Mouse (Mus musculus): ENCODE data around the gene Dctn1. TPM values are rescaled to one million over a fixed set of nuclear protein-coding genes. Genes with fewer than 3 reads are reported as not detected.

The Dctn1 gene
- 82.1 and 84.6 TPM in 2 replicates for polyA plus RNA-seq (2015; fragmentation: Nextera tagmentation; extraction: Ambion mirVana)

- under 1% methylated on average over 55 of the region's 58 CpGs for WGBS
- Histone ChIP-seq H3K27me3 (replicated peaks) (peaks cover 20% of the 10 kb centered on the region), H3K27ac (peak within 1 kb of the TSS; percentile 78), H3K4me1 (replicated peaks) (peaks cover 24% of the 10 kb centered on the region), H3K36me3 (no peaks in the 10 kb centered on the region), H3K9ac (peak within 1 kb of the TSS; percentile 95), H3K4me2 (replicated peaks) (peak within 1 kb of the TSS; percentile 68), H3K4me3 (replicated peaks) (peak within 1 kb of the TSS; percentile 91), H3K9me3 (no peaks in the 10 kb centered on the region)
- ATAC-seq, result peak; percentile 89
Observed at GRCm38 (mm10) chr6:83165607-83166242, at the start of gene Dctn1. Gene Dctn1 (plus strand): TSS chr6:83165920.

- 71% methylated on average over 11 of the region's 11 CpGs for whole genome bisulfite sequencing
- no peak for ATAC-seq
- H3K27ac ChIP-seq, result 0 out of 2 replicates have a peak overlapping the region, but pooled peaks have one; percentile 6
Observed at GRCm38 (mm10) chr6:83116373-83117164, 49.2 kb upstream of the Dctn1 start.

GRCm38 (mm10) chr6:83117165-83117438 is 48.6 kb upstream of the Dctn1 start:
- Histone ChIP-seq H3K27me3 (replicated peaks) (no peaks in the 10 kb centered on the region), H3K27ac (0 out of 2 replicates have a peak overlapping the region, but pooled peaks have one; percentile 6), H3K9me3 (no peaks in the 10 kb centered on the region), H3K36me3 (peaks cover 22% of the 10 kb centered on the region), H3K4me1 (replicated peaks) (peaks cover 37% of the 10 kb centered on the region), H3K4me2 (replicated peaks) (peak overlapping the region; percentile 89; the same call in 1 of the 2 replicates), H3K9ac (no peak overlapping the region), H3K4me3 (replicated peaks) (peak overlapping the region; percentile 95; the same call in 1 of the 2 replicates)
- WGBS, result 81% methylated on average over 4 of the region's 4 CpGs
- no peak for ATAC-seq

More at GRCm38 (mm10) chr6:83116373-83117164, 49.2 kb upstream of the Dctn1 start:
- Histone ChIP-seq H3K36me3 (peaks cover 22% of the 10 kb centered on the region), H3K4me3 (replicated peaks) (peak overlapping the region; percentile 95), H3K4me1 (replicated peaks) (peaks cover 33% of the 10 kb centered on the region), H3K27me3 (replicated peaks) (no peaks in the 10 kb centered on the region), H3K9me3 (no peaks in the 10 kb centered on the region), H3K4me2 (replicated peaks) (peak overlapping the region; percentile 89), H3K9ac (peak overlapping the region; percentile 95)

GRCm38 (mm10) chr6:83117616-83118015 is 48.1 kb upstream of the Dctn1 start:
- Histone ChIP-seq H3K27ac (no peak overlapping the region), H3K4me3 (replicated peaks) (no peak overlapping the region), H3K36me3 (peaks cover 22% of the 10 kb centered on the region), H3K4me2 (replicated peaks) (no peak overlapping the region), H3K9ac (no peak overlapping the region), H3K9me3 (no peaks in the 10 kb centered on the region), H3K4me1 (replicated peaks) (peaks cover 43% of the 10 kb centered on the region), H3K27me3 (replicated peaks) (no peaks in the 10 kb centered on the region)
- WGBS, result 90% methylated on average over 13 of the region's 13 CpGs
- ATAC-seq, result no peak

- H3K9me3 ChIP-seq, result no peaks in the 10 kb centered on the region
- no peaks in the 10 kb centered on the region for H3K27me3 ChIP-seq (replicated peaks)
- no peak overlapping the region for H3K27ac ChIP-seq
- peaks cover 48% of the 10 kb centered on the region for H3K4me1 ChIP-seq (replicated peaks)
- H3K4me3 ChIP-seq (replicated peaks), result no peak overlapping the region
- H3K9ac ChIP-seq, result no peak overlapping the region
- H3K4me2 ChIP-seq (replicated peaks), result no peak overlapping the region
- WGBS, result 80% methylated on average over 11 of the region's 11 CpGs
- peaks cover 22% of the 10 kb centered on the region for H3K36me3 ChIP-seq
- no peak for ATAC-seq
Observed at GRCm38 (mm10) chr6:83118369-83118768, 47.4 kb upstream of the Dctn1 start.

- Histone ChIP-seq H3K27ac (no peak overlapping the region), H3K9ac (peak overlapping the region; percentile 5; the same call in 1 of the 2 replicates), H3K9me3 (no peaks in the 10 kb centered on the region), H3K4me2 (replicated peaks) (peak overlapping the region; percentile 98; the same call in 1 of the 2 replicates), H3K27me3 (replicated peaks) (no peaks in the 10 kb centered on the region), H3K4me1 (replicated peaks) (peaks cover 48% of the 10 kb centered on the region), H3K36me3 (peaks cover 22% of the 10 kb centered on the region), H3K4me3 (replicated peaks) (no peak overlapping the region)
- ATAC-seq, result no peak
- 80% methylated on average over 14 of the region's 14 CpGs for WGBS
Observed at GRCm38 (mm10) chr6:83118825-83119733, 46.6 kb upstream of the Dctn1 start.

- H3K36me3 ChIP-seq, result peaks cover 22% of the 10 kb centered on the region
- H3K27ac ChIP-seq, result 0 out of 2 replicates have a peak overlapping the region, but pooled peaks have one; percentile 95
- peak overlapping the region; percentile 98 for H3K4me2 ChIP-seq (replicated peaks)
- peaks cover 54% of the 10 kb centered on the region for H3K4me1 ChIP-seq (replicated peaks)
- no peak overlapping the region for H3K4me3 ChIP-seq (replicated peaks)
- no peaks in the 10 kb centered on the region for H3K27me3 ChIP-seq (replicated peaks)
- ATAC-seq, result no peak
- no peaks in the 10 kb centered on the region for H3K9me3 ChIP-seq
- H3K9ac ChIP-seq, result 0 out of 2 replicates have a peak overlapping the region, but pooled peaks have one; percentile 5
- 81% methylated on average over 7 of the region's 7 CpGs for WGBS
Observed at GRCm38 (mm10) chr6:83119734-83120051, 46.0 kb upstream of the Dctn1 start.

GRCm38 (mm10) chr6:83120930-83121862 is 44.5 kb upstream of the Dctn1 start, which contains the start of gene Wbp1:
Gene Wbp1 (minus strand): TSS chr6:83121559.
- no peaks in the 10 kb centered on the region for H3K9me3 ChIP-seq
- H3K4me2 ChIP-seq (replicated peaks), result peak within 1 kb of the TSS; percentile 98
- peak; percentile 94 for ATAC-seq

GRCm38 (mm10) chr6:83121863-83122710 is 43.6 kb upstream of the Dctn1 start:
- Histone ChIP-seq H3K4me1 (replicated peaks) (peaks cover 42% of the 10 kb centered on the region), H3K9ac (peak overlapping the region; percentile 91), H3K9me3 (no peaks in the 10 kb centered on the region), H3K36me3 (peaks cover 19% of the 10 kb centered on the region), H3K27ac (peak overlapping the region; percentile 97), H3K4me2 (replicated peaks) (peak overlapping the region; percentile 98), H3K27me3 (replicated peaks) (no peaks in the 10 kb centered on the region), H3K4me3 (replicated peaks) (peak overlapping the region; percentile 65)
- peak; percentile 53 for ATAC-seq
- under 1% methylated on average over 52 of the region's 52 CpGs for WGBS

More at GRCm38 (mm10) chr6:83120930-83121862, 44.5 kb upstream of the Dctn1 start, which contains the start of gene Wbp1:
- Histone ChIP-seq H3K27me3 (replicated peaks) (no peaks in the 10 kb centered on the region), H3K9ac (peak within 1 kb of the TSS; percentile 91), H3K4me3 (replicated peaks) (peak within 1 kb of the TSS; percentile 65), H3K36me3 (peaks cover 22% of the 10 kb centered on the region), H3K27ac (peak within 1 kb of the TSS; percentile 97), H3K4me1 (replicated peaks) (peaks cover 51% of the 10 kb centered on the region)
- WGBS, result under 1% methylated on average over 38 of the region's 38 CpGs

- H3K36me3 ChIP-seq, result peaks cover 13% of the 10 kb centered on the region
- peak overlapping the region; percentile 98 for H3K4me2 ChIP-seq (replicated peaks)
- H3K9ac ChIP-seq, result no peak overlapping the region
- peaks cover 40% of the 10 kb centered on the region for H3K4me1 ChIP-seq (replicated peaks)
- 0 out of 2 replicates have a peak overlapping the region, but pooled peaks have one; percentile 4 for H3K4me3 ChIP-seq (replicated peaks)
- H3K27me3 ChIP-seq (replicated peaks), result no peaks in the 10 kb centered on the region
- no peak overlapping the region for H3K27ac ChIP-seq
- WGBS, result 87% methylated on average over 5 of the region's 5 CpGs
- no peak for ATAC-seq
- no peaks in the 10 kb centered on the region for H3K9me3 ChIP-seq
Observed at GRCm38 (mm10) chr6:83122961-83123360, 42.8 kb upstream of the Dctn1 start.
